Mouse (Mus musculus): ENCODE results near the gene Ptcd1.

DNA sequence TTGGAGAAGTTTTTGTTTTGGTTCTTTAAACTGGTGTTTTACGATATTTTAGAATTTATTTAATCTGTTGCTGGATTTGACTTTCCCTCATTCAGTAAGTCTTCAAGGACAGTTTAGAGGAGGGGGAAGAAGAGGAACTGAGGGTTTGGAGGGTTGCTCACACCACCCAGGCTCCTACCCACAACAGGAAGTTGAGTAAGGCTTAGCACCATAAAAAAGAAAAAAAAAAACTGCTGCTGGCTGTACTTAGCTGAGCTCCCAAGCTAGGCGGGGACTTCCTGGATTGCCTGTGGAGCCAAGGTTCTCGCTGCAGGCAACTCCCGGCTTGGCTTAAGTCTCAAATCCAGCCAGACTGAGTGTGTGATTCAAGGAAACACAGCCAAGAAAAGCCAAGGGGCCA is 50.6 kb downstream of the Ptcd1 start:
- TF ChIP-seq SMC3 (IDR thresholded peaks at IDR 0.05; ENCODE audit: low read depth, low read length): no peak
- no peak for TF ChIP-seq CTCF (IDR thresholded peaks at IDR 0.05 in 2 of 3, conservative IDR thresholded peaks at IDR 0.05 in 1 of 3; ENCODE audit: control insufficient read depth in 1 of 3, insufficient read depth in 1 of 3, low read depth in 2 of 3, low read length in 3 of 3, poor library complexity in 1 of 3, severe bottlenecking in 1 of 3)
- no peak for TF ChIP-seq NRF1 (IDR thresholded peaks at IDR 0.05; ENCODE audit: insufficient read depth, low read depth, low read length, poor library complexity, severe bottlenecking)
- peak; percentile 54; the same call in 1 of the 2 replicates for TF ChIP-seq TCF12 (IDR thresholded peaks at IDR 0.05; ENCODE audit: low read depth, low read length)
- peak; percentile 47; the same call in 1 of the 2 replicates for TF ChIP-seq ZMIZ1 (IDR thresholded peaks at IDR 0.05; ENCODE audit: low read depth, low read length)
- no peak for TF ChIP-seq MAX (IDR thresholded peaks at IDR 0.05; ENCODE audit: low read length)

All from MEL (cell line).